Mouse (Mus musculus): ENCODE results near the gene Ap1ar. TPM values are rescaled to one million over a fixed set of nuclear protein-coding genes. Genes with fewer than 3 reads are reported as not detected.

The Ap1ar gene
- polyA plus RNA-seq, 1 experiment from 2014 or later: 38.3 TPM

- 81% methylated on average over 5 of the region's 5 CpGs for WGBS
- Histone ChIP-seq H3K27ac (ENCODE audit: low read length) (no peak overlapping the region), H3K9ac (ENCODE audit: low read length) (no peak overlapping the region), H3K36me3 (ENCODE audit: control insufficient read depth, insufficient read depth, low read length) (peaks cover 16% of the 10 kb centered on the region), H3K4me1 (replicated peaks; ENCODE audit: control insufficient read depth, insufficient read depth, low read length) (no peaks in the 10 kb centered on the region), H3K27me3 (ENCODE audit: control insufficient read depth, insufficient read depth, low read depth, low read length) (no peaks in the 10 kb centered on the region), H3K9me3 (ENCODE audit: control insufficient read depth, low read length) (no peaks in the 10 kb centered on the region), H3K4me3 (ENCODE audit: low read length) (no peak overlapping the region), H3K4me2 (ENCODE audit: low read depth, low read length) (no peak overlapping the region)
- ATAC-seq (ENCODE audit: low read depth): no peak
These were observed 29.5 kb downstream of the Ap1ar start for GRCm38 (mm10) chr3:127807846-127808245.

GRCm38 (mm10) chr3:127805991-127806390 lies 31.3 kb downstream of the Ap1ar start:
- WGBS: 89% methylated on average over 6 of the region's 6 CpGs
- Histone ChIP-seq H3K4me3 (ENCODE audit: low read length) (no peak overlapping the region), H3K27ac (ENCODE audit: low read length) (no peak overlapping the region), H3K36me3 (ENCODE audit: control insufficient read depth, insufficient read depth, low read length) (peaks cover 9% of the 10 kb centered on the region; the same call in 1 of the 2 replicates), H3K4me1 (replicated peaks; ENCODE audit: control insufficient read depth, insufficient read depth, low read length) (no peaks in the 10 kb centered on the region), H3K9me3 (ENCODE audit: control insufficient read depth, low read length) (no peaks in the 10 kb centered on the region), H3K9ac (ENCODE audit: low read length) (no peak overlapping the region), H3K27me3 (ENCODE audit: control insufficient read depth, insufficient read depth, low read depth, low read length) (no peaks in the 10 kb centered on the region), H3K4me2 (ENCODE audit: low read depth, low read length) (no peak overlapping the region)
- ATAC-seq (ENCODE audit: low read depth): no peak

- Histone ChIP-seq H3K9me3 (ENCODE audit: control insufficient read depth, low read length) (no peaks in the 10 kb centered on the region), H3K36me3 (ENCODE audit: control insufficient read depth, insufficient read depth, low read length) (peaks cover 9% of the 10 kb centered on the region; the same call in 1 of the 2 replicates), H3K4me2 (ENCODE audit: low read depth, low read length) (no peak overlapping the region), H3K4me1 (replicated peaks; ENCODE audit: control insufficient read depth, insufficient read depth, low read length) (no peaks in the 10 kb centered on the region), H3K9ac (ENCODE audit: low read length) (no peak overlapping the region), H3K4me3 (ENCODE audit: low read length) (no peak overlapping the region), H3K27me3 (ENCODE audit: control insufficient read depth, insufficient read depth, low read depth, low read length) (no peaks in the 10 kb centered on the region), H3K27ac (ENCODE audit: low read length) (no peak overlapping the region)
- ATAC-seq (ENCODE audit: low read depth): no peak
- WGBS: 79% methylated on average over 12 of the region's 12 CpGs
These were observed 32.3 kb downstream of the Ap1ar start for GRCm38 (mm10) chr3:127805071-127805470.

- no peaks in the 10 kb centered on the region for H3K27me3 ChIP-seq (ENCODE audit: control insufficient read depth, insufficient read depth, low read depth, low read length)
- H3K9me3 ChIP-seq (ENCODE audit: control insufficient read depth, low read length): no peaks in the 10 kb centered on the region
- no peak overlapping the region for H3K9ac ChIP-seq (ENCODE audit: low read length)
- WGBS: 76% methylated on average over 4 of the region's 4 CpGs
- no peak overlapping the region for H3K4me3 ChIP-seq (ENCODE audit: low read length)
- H3K4me2 ChIP-seq (ENCODE audit: low read depth, low read length): no peak overlapping the region
- no peak for ATAC-seq (ENCODE audit: low read depth)
- no peaks in the 10 kb centered on the region for H3K4me1 ChIP-seq (replicated peaks; ENCODE audit: control insufficient read depth, insufficient read depth, low read length)
- peaks cover 9% of the 10 kb centered on the region; the same call in 1 of the 2 replicates for H3K36me3 ChIP-seq (ENCODE audit: control insufficient read depth, insufficient read depth, low read length)
- H3K27ac ChIP-seq (ENCODE audit: low read length): no peak overlapping the region
These were observed 32.9 kb downstream of the Ap1ar start for GRCm38 (mm10) chr3:127804439-127804838.

GRCm38 (mm10) chr3:127802814-127803213 lies 34.5 kb downstream of the Ap1ar start:
- H3K27ac ChIP-seq (ENCODE audit: low read length): no peak overlapping the region
- no peak overlapping the region for H3K4me2 ChIP-seq (ENCODE audit: low read depth, low read length)
- no peaks in the 10 kb centered on the region; the same call in 1 of the 2 replicates for H3K36me3 ChIP-seq (ENCODE audit: control insufficient read depth, insufficient read depth, low read length)
- 47% methylated on average over 8 of the region's 8 CpGs for WGBS
- no peak overlapping the region for H3K9ac ChIP-seq (ENCODE audit: low read length)
- no peak for ATAC-seq (ENCODE audit: low read depth)
- H3K9me3 ChIP-seq (ENCODE audit: control insufficient read depth, low read length): no peaks in the 10 kb centered on the region
- H3K4me1 ChIP-seq (replicated peaks; ENCODE audit: control insufficient read depth, insufficient read depth, low read length): no peaks in the 10 kb centered on the region
- H3K27me3 ChIP-seq (ENCODE audit: control insufficient read depth, insufficient read depth, low read depth, low read length): no peaks in the 10 kb centered on the region
- no peak overlapping the region for H3K4me3 ChIP-seq (ENCODE audit: low read length)

GRCm38 (mm10) chr3:127801162-127801561 lies 36.2 kb downstream of the Ap1ar start:
- no peaks in the 10 kb centered on the region for H3K4me1 ChIP-seq (replicated peaks; ENCODE audit: control insufficient read depth, insufficient read depth, low read length)
- no peak overlapping the region for H3K4me2 ChIP-seq (ENCODE audit: low read depth, low read length)
- no peak overlapping the region for H3K9ac ChIP-seq (ENCODE audit: low read length)
- H3K4me3 ChIP-seq (ENCODE audit: low read length): no peak overlapping the region
- no peak for ATAC-seq (ENCODE audit: low read depth)
- H3K36me3 ChIP-seq (ENCODE audit: control insufficient read depth, insufficient read depth, low read length): no peaks in the 10 kb centered on the region; the same call in 1 of the 2 replicates
- H3K27me3 ChIP-seq (ENCODE audit: control insufficient read depth, insufficient read depth, low read depth, low read length): no peaks in the 10 kb centered on the region
- H3K27ac ChIP-seq (ENCODE audit: low read length): no peak overlapping the region
- WGBS: 89% methylated on average over 8 of the region's 8 CpGs
- no peaks in the 10 kb centered on the region for H3K9me3 ChIP-seq (ENCODE audit: control insufficient read depth, low read length)

- ATAC-seq (ENCODE audit: low read depth): no peak
- Histone ChIP-seq H3K4me2 (ENCODE audit: low read depth, low read length) (no peak overlapping the region), H3K4me1 (replicated peaks; ENCODE audit: control insufficient read depth, insufficient read depth, low read length) (peaks cover 1% of the 10 kb centered on the region), H3K9me3 (ENCODE audit: control insufficient read depth, low read length) (peaks cover 2% of the 10 kb centered on the region; the same call in 1 of the 2 replicates), H3K27ac (ENCODE audit: low read length) (no peak overlapping the region), H3K9ac (ENCODE audit: low read length) (no peak overlapping the region), H3K36me3 (ENCODE audit: control insufficient read depth, insufficient read depth, low read length) (no peaks in the 10 kb centered on the region), H3K27me3 (ENCODE audit: control insufficient read depth, insufficient read depth, low read depth, low read length) (no peaks in the 10 kb centered on the region), H3K4me3 (ENCODE audit: low read length) (no peak overlapping the region)
- WGBS: 95% methylated on average over 7 of the region's 7 CpGs
These were observed 41.1 kb downstream of the Ap1ar start for GRCm38 (mm10) chr3:127796271-127796670.

GRCm38 (mm10) chr3:127795762-127796161 lies 41.6 kb downstream of the Ap1ar start:
- 93% methylated on average over 3 of the region's 3 CpGs for WGBS
- no peak for ATAC-seq (ENCODE audit: low read depth)

GRCm38 (mm10) chr3:127793022-127793421 lies 44.3 kb downstream of the Ap1ar start:
- no peak for ATAC-seq (ENCODE audit: low read depth)
- H3K9me3 ChIP-seq (ENCODE audit: control insufficient read depth, low read length): peaks cover 2% of the 10 kb centered on the region; the same call in 1 of the 2 replicates
- H3K4me3 ChIP-seq (ENCODE audit: low read length): no peak overlapping the region
- no peak overlapping the region for H3K4me2 ChIP-seq (ENCODE audit: low read depth, low read length)
- peaks cover 8% of the 10 kb centered on the region; the same call in 1 of the 2 replicates for H3K27me3 ChIP-seq (ENCODE audit: control insufficient read depth, insufficient read depth, low read depth, low read length)
- H3K9ac ChIP-seq (ENCODE audit: low read length): no peak overlapping the region
- WGBS: 82% methylated on average over 7 of the region's 7 CpGs
- H3K36me3 ChIP-seq (ENCODE audit: control insufficient read depth, insufficient read depth, low read length): no peaks in the 10 kb centered on the region
- peaks cover 6% of the 10 kb centered on the region for H3K4me1 ChIP-seq (replicated peaks; ENCODE audit: control insufficient read depth, insufficient read depth, low read length)
- no peak overlapping the region for H3K27ac ChIP-seq (ENCODE audit: low read length)

More at GRCm38 (mm10) chr3:127795762-127796161, 41.6 kb downstream of the Ap1ar start:
- Histone ChIP-seq H3K27ac (ENCODE audit: low read length) (no peak overlapping the region), H3K4me2 (ENCODE audit: low read depth, low read length) (no peak overlapping the region), H3K27me3 (ENCODE audit: control insufficient read depth, insufficient read depth, low read depth, low read length) (no peaks in the 10 kb centered on the region), H3K36me3 (ENCODE audit: control insufficient read depth, insufficient read depth, low read length) (no peaks in the 10 kb centered on the region), H3K4me1 (replicated peaks; ENCODE audit: control insufficient read depth, insufficient read depth, low read length) (peaks cover 6% of the 10 kb centered on the region), H3K9ac (ENCODE audit: low read length) (no peak overlapping the region), H3K4me3 (ENCODE audit: low read length) (no peak overlapping the region), H3K9me3 (ENCODE audit: control insufficient read depth, low read length) (peaks cover 2% of the 10 kb centered on the region; the same call in 1 of the 2 replicates)
